Mouse (Mus musculus) forebrain, embryonic 11.5 days (tissue): ENCODE results near the gene Wbp2nl. TPM values are rescaled to one million over a fixed set of nuclear protein-coding genes. Genes with fewer than 3 reads are reported as not detected.

Experiments used
- ATAC-seq: fragments of 200-750 bp; cut with Nextera tagmentation; replicated peaks from 2 replicates; pipeline ENCODE4 v1.8.0; 2017; ENCODE audit warnings: moderate TSS enrichment; ENCODE audit not compliant: low FRiP score
- DNase-seq: peaks from one replicate; pipeline ENCODE4 v3.0.0-alpha.2; 2017; ENCODE audit warnings: low spot score
- H3K27ac ChIP-seq: fragments of 300-500 bp; sonication (generic); 2 replicates; pipeline ENCODE4 v1.5.1; 2014; ENCODE audit warnings: low read depth, low read length
- H3K27me3 ChIP-seq: fragments of 300-500 bp; sonication (generic); 2 replicates; pipeline ENCODE4 v1.6.1; 2014; ENCODE audit warnings: mild to moderate bottlenecking, low read length, mixed read lengths; ENCODE audit not compliant: control insufficient read depth, insufficient read depth
- H3K36me3 ChIP-seq: fragments of 300-500 bp; sonication (generic); 2 replicates; pipeline ENCODE4 v1.6.1; 2014; ENCODE audit warnings: mild to moderate bottlenecking, low read length, moderate library complexity, mixed read lengths; ENCODE audit not compliant: control insufficient read depth, insufficient read depth
- H3K4me1 ChIP-seq: fragments of 300-500 bp; sonication (generic); replicated peaks from 2 replicates; pipeline ENCODE4 v1.6.1; 2014; ENCODE audit warnings: low read length, mixed read lengths; ENCODE audit not compliant: control insufficient read depth, insufficient read depth
- H3K4me2 ChIP-seq: fragments of 300-500 bp; sonication (generic); 2 replicates; pipeline ENCODE4 v1.6.1; 2014; ENCODE audit warnings: low read depth, mild to moderate bottlenecking, low read length, moderate library complexity, mixed read lengths; ENCODE audit not compliant: severe bottlenecking
- H3K4me3 ChIP-seq: fragments of 300-500 bp; sonication (generic); 2 replicates; pipeline ENCODE4 v1.5.1; 2014; ENCODE audit warnings: low read depth, low read length
- H3K9ac ChIP-seq: fragments of 300-500 bp; sonication (generic); 2 replicates; pipeline ENCODE4 v1.6.1; 2014; ENCODE audit warnings: low read length
- H3K9me3 ChIP-seq: fragments of 300-500 bp; sonication (generic); 2 replicates; pipeline ENCODE4 v1.6.1; 2016; ENCODE audit warnings: low read length, mixed read lengths; ENCODE audit not compliant: control insufficient read depth
- WGBS: fragments of 180-500 bp; shearing (Covaris S2); extraction: QIAGEN DNeasy Blood & Tissue Kit; methylation state at CpG from one replicate; pipeline ENCODE4 v1.1.7; 2014; 5-methylcytosine and 5-hydroxymethylcytosine counted together
- polyA plus RNA-seq: library from polyadenylated mRNA; unstranded; fragments of >200 nt; fragmentation: Nextera tagmentation; extraction: Ambion mirVana; gene quantifications from 2 replicates; pipeline ENCODE4 v1.2.1, GENCODE M21; 2014

Wbp2nl gene
- polyA plus RNA-seq, 1 experiment from 2014 or later = not detected

DNA sequence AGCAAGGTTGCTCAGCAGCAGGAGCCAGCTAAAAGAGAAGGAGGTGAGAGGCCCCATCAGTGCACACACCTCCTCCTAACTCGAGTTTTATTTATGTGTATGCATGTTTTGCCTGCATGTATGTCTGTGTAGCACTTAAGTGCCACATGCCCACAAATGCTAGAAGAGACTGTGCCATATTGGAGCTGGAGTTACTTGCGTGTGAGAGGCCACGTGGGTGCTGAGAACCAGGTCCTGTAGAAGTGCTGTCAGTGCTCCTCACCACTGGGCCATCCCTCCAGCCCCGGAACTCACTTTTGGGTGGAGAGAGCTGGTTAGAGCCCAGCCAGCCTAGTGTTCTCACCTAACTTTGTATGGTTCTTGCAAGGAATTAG lies 48.5 kb downstream of the Wbp2nl start:
- Histone ChIP-seq H3K4me2 (peak overlapping the region; percentile 86; the same call in 1 of the 2 replicates), H3K9me3 (no peaks in the 10 kb centered on the region), H3K4me1 (peaks cover 8% of the 10 kb centered on the region), H3K27me3 (no peaks in the 10 kb centered on the region), H3K9ac (no peak overlapping the region), H3K27ac (no peak overlapping the region), H3K4me3 (no peak overlapping the region), H3K36me3 (peaks cover 7% of the 10 kb centered on the region; the same call in 1 of the 2 replicates)
- 86% methylated on average over 4 of the region's 4 CpGs for WGBS
- DNase-seq (no peak), ATAC-seq (no peak)

DNA sequence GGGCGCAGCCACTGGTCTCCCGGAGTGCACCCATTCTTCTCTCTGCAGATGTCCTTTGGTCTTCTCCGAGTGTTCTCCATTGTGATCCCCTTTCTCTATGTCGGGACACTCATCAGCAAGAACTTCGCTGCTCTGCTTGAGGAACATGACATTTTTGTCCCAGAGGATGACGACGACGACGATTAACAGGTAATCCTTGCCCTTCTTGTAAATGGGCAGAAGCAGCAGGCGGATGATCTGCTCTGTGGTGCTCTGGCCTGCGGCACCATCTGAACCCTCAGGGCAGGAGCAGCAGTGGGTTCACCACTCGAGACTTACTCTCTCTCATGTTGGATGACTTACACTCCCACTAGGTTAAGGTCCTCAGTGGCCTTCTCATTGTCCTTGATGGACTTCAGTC lies 49.1 kb downstream of the Wbp2nl start:
- DNase-seq (no peak), ATAC-seq (no peak)
- no peak overlapping the region for H3K4me3 ChIP-seq
- 89% methylated on average over 12 of the region's 12 CpGs for WGBS
- peaks cover 7% of the 10 kb centered on the region; the same call in 1 of the 2 replicates for H3K36me3 ChIP-seq
- no peak overlapping the region for H3K9ac ChIP-seq
- no peak overlapping the region for H3K27ac ChIP-seq
- H3K27me3 ChIP-seq = no peaks in the 10 kb centered on the region
- no peaks in the 10 kb centered on the region for H3K9me3 ChIP-seq
- peaks cover 8% of the 10 kb centered on the region for H3K4me1 ChIP-seq
- no peak overlapping the region for H3K4me2 ChIP-seq

DNA sequence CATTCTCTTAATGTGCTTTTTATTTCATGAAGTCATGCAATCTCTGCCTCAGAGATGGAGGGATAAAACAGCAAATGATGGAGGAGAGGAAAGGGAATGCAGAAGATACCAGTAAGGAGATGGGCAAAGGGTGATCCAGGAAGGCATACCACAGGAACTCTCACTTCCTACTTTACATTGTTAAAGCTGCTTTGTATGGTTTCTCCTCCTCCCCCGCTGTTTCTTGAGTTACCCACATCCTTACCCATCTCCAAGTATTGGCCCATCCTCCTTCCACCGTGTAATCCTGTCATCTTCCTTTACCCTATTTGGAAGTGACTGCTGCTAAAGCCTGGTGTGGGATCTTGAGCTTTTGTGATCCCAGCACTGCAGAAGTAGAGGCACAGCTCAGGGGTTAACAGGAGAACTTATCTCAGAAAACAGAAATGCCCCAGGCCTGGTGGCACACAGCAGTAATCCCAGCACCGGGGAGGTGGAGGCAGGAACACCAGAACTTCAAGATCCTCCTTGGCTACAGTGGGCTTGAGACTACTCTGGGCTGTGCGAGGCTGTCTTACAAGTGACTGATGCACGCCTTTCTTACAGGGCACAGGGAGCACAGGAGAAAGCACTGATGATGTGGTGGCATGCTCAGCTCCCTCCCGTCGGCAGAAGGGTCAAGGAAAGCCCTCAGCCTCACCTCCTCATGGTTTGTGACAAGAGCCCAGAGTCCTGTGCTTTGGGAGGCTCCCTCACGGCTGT lies 49.7 kb downstream of the Wbp2nl start:
- H3K9me3 ChIP-seq = no peaks in the 10 kb centered on the region
- H3K4me3 ChIP-seq = no peak overlapping the region
- no peak overlapping the region for H3K27ac ChIP-seq
- H3K36me3 ChIP-seq = peaks cover 7% of the 10 kb centered on the region; the same call in 1 of the 2 replicates
- H3K9ac ChIP-seq = no peak overlapping the region
- WGBS = 88% methylated on average over 8 of the region's 8 CpGs
- H3K4me2 ChIP-seq = no peak overlapping the region
- peaks cover 11% of the 10 kb centered on the region for H3K4me1 ChIP-seq
- ATAC-seq (no peak), DNase-seq (no peak)
- H3K27me3 ChIP-seq = no peaks in the 10 kb centered on the region

DNA sequence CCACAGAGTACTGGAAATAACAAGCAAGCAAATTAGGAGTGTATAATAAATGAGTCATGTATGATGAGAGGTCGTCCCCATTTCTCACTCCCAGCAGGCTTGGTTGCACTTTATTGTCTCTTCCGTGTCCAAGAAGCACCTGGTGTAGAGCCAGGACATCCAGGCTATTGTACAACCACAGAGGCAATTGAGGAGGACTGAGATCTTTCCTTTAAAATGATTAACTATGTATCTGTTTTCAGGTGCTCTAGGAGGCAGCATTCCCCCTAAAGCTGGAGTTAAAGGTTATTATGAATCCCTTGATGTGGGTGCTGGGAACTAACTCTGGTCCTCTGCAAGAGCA lies 50.2 kb downstream of the Wbp2nl start:
- no peak for ATAC-seq
- H3K27ac ChIP-seq = no peak overlapping the region
- 93% methylated on average over 2 of the region's 2 CpGs for WGBS
- DNase-seq = no peak
- H3K4me3 ChIP-seq = no peak overlapping the region
- no peaks in the 10 kb centered on the region for H3K27me3 ChIP-seq
- H3K36me3 ChIP-seq = peaks cover 7% of the 10 kb centered on the region; the same call in 1 of the 2 replicates
- H3K4me1 ChIP-seq = peaks cover 11% of the 10 kb centered on the region
- no peak overlapping the region for H3K4me2 ChIP-seq
- no peaks in the 10 kb centered on the region for H3K9me3 ChIP-seq
- H3K9ac ChIP-seq = no peak overlapping the region

DNA sequence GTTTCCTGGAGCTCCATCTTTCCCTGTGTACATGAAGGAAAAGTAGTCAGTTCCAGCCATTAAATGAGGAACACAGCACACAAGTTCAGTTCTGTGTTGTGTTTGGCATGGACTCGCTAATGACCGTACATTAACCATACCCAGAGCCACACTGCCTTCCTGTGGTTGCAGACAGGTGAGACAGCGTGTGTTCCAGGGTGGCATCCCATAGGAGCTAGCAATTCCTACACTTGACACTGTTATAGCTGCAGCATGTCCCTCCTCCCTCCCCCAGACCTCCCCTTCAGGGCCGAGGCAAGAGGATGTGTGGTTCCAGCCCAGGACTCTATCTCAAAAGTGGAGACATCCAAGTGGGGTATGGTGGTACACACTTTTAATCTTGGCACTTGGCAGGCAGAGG lies 51.6 kb downstream of the Wbp2nl start:
- 94% methylated on average over 4 of the region's 4 CpGs for WGBS
- ATAC-seq (no peak), DNase-seq (no peak)
- H3K4me3 ChIP-seq = no peak overlapping the region
- H3K9me3 ChIP-seq = no peaks in the 10 kb centered on the region
- H3K4me2 ChIP-seq = no peak overlapping the region
- no peak overlapping the region for H3K27ac ChIP-seq
- H3K4me1 ChIP-seq = peaks cover 13% of the 10 kb centered on the region
- no peaks in the 10 kb centered on the region for H3K27me3 ChIP-seq
- H3K36me3 ChIP-seq = peaks cover 7% of the 10 kb centered on the region; the same call in 1 of the 2 replicates
- H3K9ac ChIP-seq = no peak overlapping the region

GRCm38 (mm10) chr15:82351480-82351879 lies 52.7 kb downstream of the Wbp2nl start:
- 93% methylated on average over 3 of the region's 3 CpGs for WGBS
- no peak for DNase-seq
- peaks cover 7% of the 10 kb centered on the region; the same call in 1 of the 2 replicates for H3K36me3 ChIP-seq
- no peak overlapping the region for H3K27ac ChIP-seq
- H3K9ac ChIP-seq = no peak overlapping the region
- no peak for ATAC-seq
- H3K4me1 ChIP-seq = peaks cover 13% of the 10 kb centered on the region
- no peak overlapping the region for H3K4me3 ChIP-seq
- H3K4me2 ChIP-seq = no peak overlapping the region
- H3K9me3 ChIP-seq = no peaks in the 10 kb centered on the region
- H3K27me3 ChIP-seq = no peaks in the 10 kb centered on the region

DNA sequence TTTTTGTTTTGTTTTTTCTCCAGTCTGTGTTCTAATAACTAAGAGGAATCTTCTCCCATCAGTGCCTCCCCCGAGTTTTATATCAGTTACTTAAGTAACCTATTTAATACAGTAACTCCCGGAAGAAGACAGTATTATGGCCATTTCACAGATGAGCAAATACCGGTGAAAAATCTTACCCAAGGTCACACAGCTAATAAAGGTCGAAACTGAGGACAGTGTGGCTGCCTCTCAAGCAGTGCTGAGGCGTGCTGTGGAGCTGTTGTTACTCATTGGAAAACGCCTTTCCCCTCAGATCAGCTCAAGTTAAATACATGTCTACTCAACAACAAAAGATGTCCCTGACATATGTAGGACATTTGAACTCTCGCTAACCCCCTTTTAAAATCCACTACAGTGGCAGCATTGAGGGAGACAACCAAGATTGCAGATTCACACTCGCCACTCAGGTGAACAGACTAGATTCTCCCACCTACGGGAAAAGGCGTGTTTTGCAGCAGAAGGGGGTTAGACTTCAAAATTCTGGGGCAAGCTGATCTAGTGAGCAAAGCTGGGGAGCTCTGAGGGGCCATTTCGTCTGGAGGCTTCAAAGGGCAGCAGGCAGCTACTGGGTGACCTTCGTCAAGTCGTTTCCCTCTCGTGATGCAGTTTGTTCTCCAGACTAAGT lies 54.5 kb downstream of the Wbp2nl start:
- peak overlapping the region; percentile 94 for H3K4me3 ChIP-seq
- no peaks in the 10 kb centered on the region for H3K27me3 ChIP-seq
- H3K4me1 ChIP-seq = peaks cover 5% of the 10 kb centered on the region; the same call in 1 of the 2 replicates
- no peak for DNase-seq
- 36% methylated on average over 14 of the region's 14 CpGs for WGBS
- peak overlapping the region; percentile 95 for H3K9ac ChIP-seq
- peaks cover 7% of the 10 kb centered on the region; the same call in 1 of the 2 replicates for H3K36me3 ChIP-seq
- ATAC-seq = no peak
- no peaks in the 10 kb centered on the region for H3K9me3 ChIP-seq
- peak overlapping the region; percentile 81 for H3K4me2 ChIP-seq
- H3K27ac ChIP-seq = no peak overlapping the region

DNA sequence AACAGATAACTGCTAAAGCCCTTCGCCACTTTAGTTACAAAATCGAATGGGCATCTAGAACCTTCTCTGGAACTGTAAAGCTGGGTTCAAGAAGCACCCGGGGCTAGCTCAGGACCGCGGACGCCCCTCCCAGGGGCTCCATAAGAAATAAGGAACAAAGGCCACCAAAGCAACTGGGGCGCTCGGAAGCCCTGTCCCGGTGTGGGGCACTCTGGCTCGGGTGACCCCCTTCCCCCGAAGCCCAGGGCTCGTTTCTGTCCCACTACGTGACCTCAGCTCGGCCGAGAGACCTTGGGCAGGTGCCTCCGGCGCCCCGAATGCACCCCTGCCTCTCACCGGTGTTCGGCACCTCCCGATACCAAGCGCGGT lies 55.0 kb downstream of the Wbp2nl start:
- Histone ChIP-seq H3K9ac (peak overlapping the region; percentile 95), H3K9me3 (no peaks in the 10 kb centered on the region), H3K36me3 (peaks cover 7% of the 10 kb centered on the region; the same call in 1 of the 2 replicates), H3K27me3 (no peaks in the 10 kb centered on the region), H3K27ac (0 out of 2 replicates have a peak overlapping the region, but pooled peaks have one; percentile 18), H3K4me1 (peaks cover 5% of the 10 kb centered on the region; the same call in 1 of the 2 replicates), H3K4me3 (peak overlapping the region; percentile 94), H3K4me2 (peak overlapping the region; percentile 81)
- 0% methylated on average over 23 of the region's 23 CpGs for WGBS
- DNase-seq = no peak
- ATAC-seq = no peak; the same call in 1 of the 2 replicates
